Mouse (Mus musculus): ENCODE data around the gene Sbk3.
"Not testable (repeated sequence)": the region's sequence is repeated elsewhere in the genome, so short reads cannot be mapped to it uniquely, and the experiment has no call there.

Sbk3 gene

GRCm38 (mm10) chr7:4971068-4971467 lies at the start of gene Sbk3:
TSS of gene Sbk3 (minus strand) at chr7:4971168.
- no peak for DNase-seq (ENCODE audit: low read depth, low spot score)

GRCm38 (mm10) chr7:5020685-5021084 lies 49.7 kb upstream of the Sbk3 start:
- DNase-seq (ENCODE audit: low read depth, low spot score) = no peak

GRCm38 (mm10) chr7:5020000-5020681 lies 49.2 kb upstream of the Sbk3 start, which contains the start of the genes Zfp865 and Ccdc106:
TSS of gene Zfp865 (plus strand) at chr7:5020376.
TSS of gene Ccdc106 (plus strand) at chr7:5020553.
- DNase-seq (ENCODE audit: low read depth, low spot score) = peak; percentile 99

- peak; percentile 48 for DNase-seq (ENCODE audit: low read depth, low spot score)
These were observed 48.6 kb upstream of the Sbk3 start for GRCm38 (mm10) chr7:5019576-5019975.

- DNase-seq (ENCODE audit: low read depth, low spot score) = no peak
These were observed 47.0 kb upstream of the Sbk3 start for GRCm38 (mm10) chr7:5017931-5018330.

- peak; percentile 45 for DNase-seq (ENCODE audit: low read depth, low spot score)
These were observed 46.4 kb upstream of the Sbk3 start for GRCm38 (mm10) chr7:5017352-5017751.

GRCm38 (mm10) chr7:5016920-5017319 lies 46.0 kb upstream of the Sbk3 start:
- no peak for DNase-seq (ENCODE audit: low read depth, low spot score)

GRCm38 (mm10) chr7:5016057-5016456 lies 45.1 kb upstream of the Sbk3 start:
- DNase-seq (ENCODE audit: low read depth, low spot score) = no peak

- peak; percentile 98 for DNase-seq (ENCODE audit: low read depth, low spot score)
These were observed 44.4 kb upstream of the Sbk3 start, which contains the start of gene Gm44973 for GRCm38 (mm10) chr7:5015118-5016001. TSS of gene Gm44973 (plus strand) at chr7:5015496.

- DNase-seq (ENCODE audit: low read depth, low spot score) = peak; percentile 99
These were observed 43.5 kb upstream of the Sbk3 start, which contains the start of the genes Zfp524 and Fiz1 for GRCm38 (mm10) chr7:5014251-5015117. TSS of gene Zfp524 (plus strand) at chr7:5014415. TSS of gene Fiz1 (minus strand) at chr7:5014697.

GRCm38 (mm10) chr7:5012681-5013513 lies 41.9 kb upstream of the Sbk3 start:
- DNase-seq (ENCODE audit: low read depth, low spot score) = no peak

GRCm38 (mm10) chr7:5008229-5008628 lies 37.3 kb upstream of the Sbk3 start:
- DNase-seq (ENCODE audit: low read depth, low spot score) = no peak

- not testable (repeated sequence) for DNase-seq (ENCODE audit: low read depth, low spot score)
These were observed 31.9 kb upstream of the Sbk3 start for GRCm38 (mm10) chr7:5002876-5003275.

GRCm38 (mm10) chr7:4999876-5000275 lies 28.9 kb upstream of the Sbk3 start:
- DNase-seq (ENCODE audit: low read depth, low spot score) = peak; percentile 47

- DNase-seq (ENCODE audit: low read depth, low spot score) = no peak
These were observed 26.0 kb upstream of the Sbk3 start for GRCm38 (mm10) chr7:4996934-4997333.

- DNase-seq (ENCODE audit: low read depth, low spot score) = peak; percentile 83
These were observed 25.3 kb upstream of the Sbk3 start, which contains the start of gene Zfp579 for GRCm38 (mm10) chr7:4996003-4996895. TSS of gene Zfp579 (minus strand) at chr7:4996158.

GRCm38 (mm10) chr7:4995268-4996002 lies 24.5 kb upstream of the Sbk3 start:
- no peak for DNase-seq (ENCODE audit: low read depth, low spot score)

GRCm38 (mm10) chr7:4993999-4994788 lies 23.2 kb upstream of the Sbk3 start:
- DNase-seq (ENCODE audit: low read depth, low spot score) = no peak

All from A20 (cell line).